Mouse (Mus musculus) right cerebral cortex, postnatal 36 days (tissue): ENCODE data around the gene Spint5.
A peak's percentile ranks its signal among the peaks of the same experiment; 100 is the strongest.
"Not testable (repeated sequence)": the region's sequence is repeated elsewhere in the genome, so short reads cannot be mapped to it uniquely, and the experiment has no call there.

Experiments
- DNase-seq, 2 experiments: peaks; one replicate each; pipeline ENCODE4 v3.0.0; 2022; ENCODE audit warnings: low spot score in 2 of 2, mixed read lengths in 1 of 2

The Spint5 gene

DNA sequence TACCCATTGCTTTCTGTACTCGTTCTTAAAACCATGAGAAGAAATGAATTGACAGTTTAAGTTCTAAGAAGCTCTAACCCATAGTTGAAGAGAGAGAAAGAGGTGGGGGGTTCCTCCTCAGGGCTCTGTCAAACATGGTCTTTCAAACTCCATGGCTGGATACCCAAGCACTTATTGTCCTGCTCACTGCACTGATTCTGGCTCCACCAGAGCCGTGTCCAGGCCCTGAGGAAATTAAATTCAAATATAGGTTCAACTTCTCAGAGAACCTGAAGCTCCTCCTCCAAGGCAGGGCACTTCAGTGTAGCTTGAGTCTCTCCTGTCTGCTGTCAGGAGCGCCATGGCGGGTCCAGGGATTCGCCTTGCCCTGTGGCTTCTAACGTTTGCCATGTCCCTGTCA is at the start of gene Spint5:
Gene Spint5 (plus strand): TSS at position 301 of the 400 bp plus-strand sequence.
- DNase-seq: no peak

DNA sequence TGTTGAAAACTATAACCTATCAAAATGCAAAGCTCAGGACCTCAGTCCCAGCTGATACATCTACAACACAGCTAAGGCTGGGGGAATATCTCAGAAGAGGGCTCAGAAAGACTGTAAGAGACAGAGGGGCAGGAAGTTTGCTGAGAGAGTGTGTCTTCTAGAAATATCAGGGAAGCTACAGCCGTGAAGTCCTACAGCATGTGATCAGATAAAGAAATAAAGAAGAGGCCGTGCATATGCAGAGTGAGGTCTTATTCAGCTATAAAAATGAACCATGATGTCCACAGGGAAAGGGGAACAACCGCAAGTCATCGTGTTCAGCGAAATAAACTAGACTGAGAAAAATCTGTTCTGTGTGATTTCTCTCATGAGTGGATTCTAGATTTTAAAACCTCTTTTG is 44.8 kb upstream of the Spint5 start:
- DNase-seq: no peak

DNA sequence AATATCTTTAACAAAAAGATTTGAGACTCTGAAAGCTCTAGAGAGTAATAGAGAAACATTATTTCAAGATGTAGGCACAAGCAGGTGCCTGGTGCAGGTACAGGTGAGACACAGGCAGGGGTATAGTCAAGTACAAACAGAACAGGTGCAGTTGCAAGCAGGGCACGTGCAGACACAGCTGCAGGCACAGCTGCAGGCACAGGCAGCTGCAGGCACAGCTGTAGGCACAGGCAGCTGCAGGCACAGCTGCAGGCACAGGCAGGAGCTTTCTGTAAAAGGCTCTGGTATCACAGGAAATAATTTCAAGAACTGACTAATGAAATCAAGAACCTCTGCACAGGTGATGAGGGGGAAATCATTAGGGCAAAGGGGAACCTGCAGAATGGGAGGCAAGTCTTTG is 44.2 kb upstream of the Spint5 start:
- DNase-seq: no peak

DNA sequence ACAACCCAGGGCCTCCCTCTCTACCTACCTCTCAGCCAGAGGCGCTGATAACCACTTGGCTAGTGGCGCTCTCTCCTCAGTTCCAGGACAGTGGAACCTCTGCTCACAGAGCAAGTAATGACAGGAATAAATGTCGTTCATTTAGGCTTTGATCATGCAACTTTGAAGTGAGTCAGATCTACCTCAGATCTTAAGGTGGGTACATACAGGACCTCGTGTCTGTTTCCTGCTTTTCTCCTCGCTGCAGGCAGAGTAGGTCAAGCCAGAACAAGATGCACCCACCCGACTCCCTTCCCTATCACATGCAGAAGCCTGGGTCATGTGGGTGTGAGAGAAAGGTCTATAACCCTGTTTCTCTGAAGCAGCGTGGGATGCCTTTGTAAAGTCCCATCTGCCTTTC is 41.1 kb upstream of the Spint5 start, which contains the start of gene Wfdc11:
Gene Wfdc11 (minus strand): TSS at position 101 of the 400 bp plus-strand sequence.
- no peak for DNase-seq

DNA sequence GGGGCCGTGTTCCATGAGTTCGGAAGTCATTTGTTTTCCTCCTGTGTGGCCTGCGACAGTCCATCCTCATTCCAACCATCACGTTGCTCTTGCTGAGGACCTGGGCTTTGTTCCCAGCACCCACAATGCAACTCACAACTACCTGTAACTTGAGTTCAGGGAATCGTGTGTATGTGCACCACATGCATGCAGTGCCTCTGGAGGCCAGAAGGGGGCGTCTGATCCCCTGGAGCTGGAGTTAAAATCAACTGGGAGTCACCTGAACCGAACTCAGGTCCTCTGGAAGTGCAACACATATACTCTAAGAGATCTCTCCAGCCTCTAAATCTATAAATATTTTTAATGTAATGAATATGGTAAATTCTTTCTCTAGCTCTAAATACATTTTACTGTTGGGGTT is 39.0 kb upstream of the Spint5 start:
- no peak for DNase-seq

DNA sequence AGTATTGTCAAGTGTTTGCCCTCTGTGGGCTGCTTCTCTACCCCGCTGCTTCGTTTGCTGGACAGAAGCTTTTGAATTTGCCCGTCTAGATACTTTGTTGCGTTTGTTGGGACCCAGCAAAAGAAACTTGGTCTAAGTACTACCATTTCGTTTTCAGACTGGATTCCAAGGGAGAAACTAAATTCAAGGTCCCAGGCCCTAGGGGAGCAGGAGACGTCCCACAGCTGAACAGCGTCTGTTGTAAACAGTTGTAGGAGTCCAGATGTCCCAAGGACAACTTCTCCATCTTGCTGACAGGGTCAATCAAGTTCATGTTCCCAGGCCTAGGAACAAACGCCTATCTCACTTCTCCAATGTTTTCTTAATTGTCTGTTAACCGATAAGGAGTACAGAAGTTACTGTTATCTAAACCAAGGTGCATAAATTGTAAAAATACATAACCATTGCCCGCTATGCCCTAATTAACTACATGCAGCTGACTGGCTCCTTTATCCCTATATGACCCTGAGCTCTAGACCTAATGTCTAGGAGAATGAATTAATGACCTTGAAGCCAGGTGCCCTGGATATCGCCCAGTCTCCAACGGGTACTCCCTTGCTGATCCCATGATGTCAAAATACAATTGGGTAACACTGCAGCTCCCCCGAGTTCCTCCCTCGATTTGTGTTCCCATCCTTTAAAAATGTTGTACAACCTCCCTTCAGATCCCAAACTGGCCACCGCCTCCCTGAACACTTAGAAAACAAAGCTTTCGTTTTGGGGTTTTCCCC is 38.0 kb upstream of the Spint5 start:
- DNase-seq: no peak

DNA sequence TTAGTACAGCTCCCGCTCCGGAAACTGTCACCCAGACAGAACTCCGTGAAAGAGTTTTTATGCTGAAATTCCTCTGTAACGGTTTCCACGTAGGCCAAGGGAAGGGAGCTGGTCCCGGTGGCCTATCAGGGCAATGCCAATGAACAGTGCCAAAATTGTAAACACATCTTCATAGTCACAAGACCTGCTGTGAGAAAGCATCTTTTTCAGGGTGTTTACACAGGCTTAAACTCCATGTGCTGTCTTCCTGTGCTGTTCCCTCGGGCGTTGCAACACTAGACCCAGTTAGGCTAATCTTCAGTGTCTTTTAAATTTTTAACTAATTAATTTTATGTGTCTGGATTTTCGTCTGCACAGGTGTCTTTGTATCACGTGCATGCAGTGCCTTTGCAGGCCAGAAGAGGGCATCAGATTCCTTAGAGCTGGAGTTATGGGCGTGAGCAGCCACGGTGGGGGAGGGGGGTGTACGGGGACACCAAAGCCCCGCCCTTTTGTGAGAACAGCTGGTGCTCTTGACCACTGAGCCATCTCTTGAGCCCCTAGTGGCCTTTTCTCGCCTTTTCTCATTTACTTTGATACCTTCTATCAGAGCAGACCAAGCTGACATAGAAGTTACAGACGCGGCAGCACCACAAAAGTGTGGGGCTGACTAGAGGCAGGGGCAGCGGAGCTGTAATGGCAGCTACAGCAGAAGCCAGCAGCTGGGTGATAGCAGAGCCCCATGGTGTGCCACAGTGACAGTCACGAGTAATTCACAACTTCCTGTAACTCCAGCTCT is 36.1 kb upstream of the Spint5 start:
- DNase-seq: peak; percentile 38 to 50

DNA sequence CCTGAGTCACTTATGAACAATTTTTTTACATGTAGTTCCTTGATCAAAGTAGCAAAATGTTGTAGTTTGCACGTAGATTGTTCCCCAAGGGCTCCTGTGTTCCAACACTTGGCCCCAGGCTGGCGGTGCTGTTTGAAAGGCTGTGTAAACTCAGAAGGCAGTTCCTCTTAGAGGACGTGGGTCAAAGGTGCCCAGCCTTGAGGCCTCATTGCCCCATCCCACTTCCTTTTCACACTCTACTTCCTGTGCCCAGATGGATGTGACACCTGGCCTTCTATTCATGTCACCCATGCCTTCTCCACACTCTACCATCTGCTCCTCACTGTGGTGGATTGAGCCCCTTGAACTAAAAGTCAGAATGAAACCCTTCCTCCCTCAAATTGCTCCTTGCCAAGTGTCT is 35.2 kb upstream of the Spint5 start:
- no peak for DNase-seq

DNA sequence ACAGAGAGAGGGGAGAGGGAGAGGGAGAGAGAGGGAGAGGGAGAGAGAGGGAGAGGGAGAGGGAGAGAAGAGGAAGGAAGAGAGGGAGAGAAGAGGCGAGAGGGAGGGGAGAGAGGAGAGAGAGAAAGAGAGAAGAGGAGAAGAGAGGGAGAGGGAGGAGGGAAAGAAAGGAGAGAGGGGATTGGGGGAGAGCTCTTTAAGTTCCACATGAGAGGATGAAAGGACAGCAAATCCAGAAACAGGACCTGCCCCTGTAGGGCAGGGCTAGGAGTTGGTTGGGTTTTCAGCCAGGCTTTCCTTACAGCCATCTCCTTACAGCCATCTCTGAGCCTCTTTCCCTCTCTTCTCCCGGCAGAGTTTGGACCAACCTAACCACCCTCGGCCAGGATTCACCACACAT is 30.3 kb upstream of the Spint5 start, which contains the start of gene Wfdc13:
Gene Wfdc13 (plus strand): TSS at position 301 of the 400 bp plus-strand sequence.
- DNase-seq: no peak

DNA sequence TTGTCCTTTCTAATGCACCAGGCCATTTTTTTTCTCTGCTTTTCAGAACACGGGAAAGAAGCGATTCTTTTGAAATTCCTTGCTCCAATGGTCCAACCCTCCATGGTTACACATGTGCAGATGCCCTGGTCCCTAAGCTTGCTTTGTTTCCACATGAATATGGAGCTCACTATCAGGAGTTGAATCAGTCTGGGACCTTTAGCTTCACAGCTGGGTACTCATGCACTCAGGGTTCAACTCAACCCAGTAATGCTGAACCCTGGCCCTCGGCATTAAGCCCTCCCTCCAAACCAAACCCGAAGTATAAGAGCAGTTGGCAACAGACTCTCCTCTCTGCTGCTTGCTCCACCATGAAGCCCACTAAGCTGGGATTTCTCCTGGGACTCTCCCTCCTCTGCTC is 16.9 kb upstream of the Spint5 start, which contains the start of gene Spint4:
Gene Spint4 (plus strand): TSS at position 301 of the 400 bp plus-strand sequence.
- no peak for DNase-seq

DNA sequence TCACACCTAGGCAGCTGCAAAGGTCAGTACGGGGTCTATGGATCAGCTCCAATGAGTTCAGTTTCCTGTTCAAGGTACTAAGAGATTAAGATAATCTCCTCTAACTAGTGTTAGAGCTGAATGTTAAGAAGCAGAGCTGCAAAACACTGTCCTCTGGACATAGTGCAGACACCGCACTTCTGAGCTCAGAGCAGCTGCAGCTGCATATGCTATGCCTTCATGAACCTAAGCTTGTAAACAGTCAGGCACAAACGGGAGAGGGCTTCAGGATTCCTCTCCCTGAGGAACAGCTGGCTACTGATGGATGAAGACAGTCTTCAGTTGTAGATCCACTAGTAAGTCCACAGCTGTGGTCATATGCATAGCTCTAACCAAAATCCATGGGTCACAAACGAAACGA is 14.1 kb upstream of the Spint5 start:
- DNase-seq: no peak

DNA sequence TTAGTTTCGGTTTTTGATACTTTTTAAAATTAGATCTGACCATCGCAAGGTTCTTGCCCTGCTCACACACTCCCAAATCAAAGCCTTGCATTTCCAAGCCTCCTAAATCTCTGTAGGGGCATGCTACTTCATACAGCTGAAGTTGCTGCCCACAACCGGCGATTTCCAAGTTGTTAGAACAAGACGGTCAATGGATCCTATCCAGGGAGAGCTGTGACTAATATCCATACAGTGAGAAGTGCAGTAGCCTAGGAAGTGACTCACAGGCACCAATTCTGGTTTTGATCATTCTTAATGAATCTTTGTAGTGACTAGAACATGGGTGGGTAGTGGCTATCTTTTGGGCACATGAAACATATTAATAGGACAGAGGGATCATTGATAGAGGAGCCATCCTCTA is 13.3 kb upstream of the Spint5 start:
- DNase-seq: no peak

DNA sequence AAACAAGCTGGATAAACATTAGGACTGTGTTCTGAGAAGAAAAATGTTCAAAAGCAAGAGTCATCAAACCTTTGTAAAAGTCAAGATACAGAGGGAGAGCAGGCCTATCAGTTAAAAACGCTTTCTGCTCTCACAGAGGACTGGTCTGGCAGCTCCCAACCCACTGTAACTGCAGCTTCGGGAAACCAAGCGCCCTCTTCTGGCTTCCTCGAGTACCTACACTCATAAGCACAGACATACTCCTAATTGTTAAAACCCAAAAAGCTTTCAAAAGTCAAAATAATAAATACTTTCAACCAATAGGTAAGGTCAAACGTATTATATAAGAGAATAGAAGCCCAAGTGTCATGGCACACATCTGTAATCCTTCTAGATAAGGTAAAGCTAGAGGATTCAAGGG is 10.9 kb upstream of the Spint5 start:
- DNase-seq: no peak

DNA sequence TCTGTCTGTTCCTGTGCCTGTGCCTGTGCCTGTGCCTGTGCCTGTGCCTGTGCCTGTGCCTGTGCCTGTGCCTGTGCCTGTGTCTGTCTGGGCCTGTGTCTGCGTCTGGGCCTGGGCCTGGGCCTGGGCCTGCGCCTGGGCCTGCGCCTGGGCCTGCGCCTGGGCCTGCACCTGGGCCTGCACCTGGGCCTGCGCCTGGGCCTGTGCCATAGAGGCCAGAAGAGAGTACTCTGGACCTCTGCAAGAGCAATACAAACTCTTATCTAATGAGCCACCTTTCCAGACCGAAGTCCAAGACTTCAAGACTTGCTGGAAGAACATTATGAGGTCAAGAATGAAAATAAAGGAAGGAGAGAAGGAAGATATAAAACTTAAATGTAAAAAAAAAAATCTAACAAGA is 9.8 kb upstream of the Spint5 start:
- no peak for DNase-seq

DNA sequence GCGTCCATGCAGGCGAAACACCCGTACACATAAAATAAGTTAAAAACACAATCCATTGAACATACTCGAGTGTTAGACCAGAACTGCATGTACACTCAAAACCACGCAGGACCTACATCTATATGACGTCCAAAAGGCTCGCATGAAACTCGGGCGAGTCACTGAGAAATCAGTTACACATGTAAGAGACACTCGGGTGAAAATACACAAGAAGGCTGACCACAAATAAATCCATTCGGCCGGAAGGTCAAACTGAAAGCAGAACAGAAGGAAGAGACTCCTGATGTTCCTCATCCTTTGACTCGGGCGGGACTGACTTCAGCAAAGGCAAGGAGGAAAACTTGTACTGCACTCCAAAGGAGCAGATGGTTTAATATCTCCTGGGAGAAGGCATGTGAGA is 9.1 kb upstream of the Spint5 start:
- no peak for DNase-seq

DNA sequence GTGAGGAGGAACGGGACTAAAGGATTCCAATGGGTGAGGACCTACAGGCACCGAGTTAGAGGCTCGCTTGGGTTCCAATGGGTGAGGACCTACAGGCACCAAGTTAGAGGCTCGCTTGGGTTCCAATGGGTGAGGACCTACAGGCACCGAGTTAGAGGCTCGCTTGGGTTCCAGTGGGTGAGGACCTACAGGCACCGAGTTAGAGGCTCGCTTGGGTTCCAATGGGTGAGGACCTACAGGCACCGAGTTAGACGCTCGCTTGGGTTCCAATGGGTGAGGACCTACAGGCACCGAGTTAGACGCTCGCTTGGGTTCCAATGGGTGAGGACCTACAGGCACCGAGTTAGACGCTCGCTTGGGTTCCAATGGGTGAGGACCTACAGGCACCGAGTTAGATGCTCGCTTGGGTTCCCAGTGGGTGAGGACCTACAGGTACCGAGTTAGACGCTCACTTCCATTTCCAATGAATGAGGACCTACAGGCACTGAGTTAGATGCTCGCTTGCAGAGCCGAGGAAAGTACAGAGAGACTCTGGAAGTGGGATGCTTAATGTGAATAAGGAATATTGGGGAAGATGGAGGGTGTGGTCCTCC is 1.2 kb downstream of the Spint5 start:
- DNase-seq: not testable (repeated sequence)

DNA sequence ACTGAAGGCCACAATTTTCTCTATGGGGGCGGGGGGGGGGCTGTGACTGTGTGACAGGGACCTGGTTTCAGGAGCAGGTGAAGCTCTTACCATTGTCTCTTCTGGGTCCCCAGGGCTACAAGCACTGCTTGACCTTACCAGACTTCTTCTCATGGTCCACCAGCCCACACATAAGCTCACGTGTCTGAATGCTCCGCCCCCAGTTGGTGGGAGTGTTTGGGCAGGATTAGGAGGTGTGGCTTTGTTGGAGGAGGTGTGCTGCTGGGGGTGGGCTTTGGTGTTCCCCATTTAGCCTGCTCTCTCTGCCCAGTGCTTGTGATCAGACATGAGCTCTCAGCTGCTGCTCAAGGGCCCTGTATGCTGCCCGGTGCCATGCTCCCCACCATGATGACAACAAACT is 8.2 kb downstream of the Spint5 start:
- no peak for DNase-seq

DNA sequence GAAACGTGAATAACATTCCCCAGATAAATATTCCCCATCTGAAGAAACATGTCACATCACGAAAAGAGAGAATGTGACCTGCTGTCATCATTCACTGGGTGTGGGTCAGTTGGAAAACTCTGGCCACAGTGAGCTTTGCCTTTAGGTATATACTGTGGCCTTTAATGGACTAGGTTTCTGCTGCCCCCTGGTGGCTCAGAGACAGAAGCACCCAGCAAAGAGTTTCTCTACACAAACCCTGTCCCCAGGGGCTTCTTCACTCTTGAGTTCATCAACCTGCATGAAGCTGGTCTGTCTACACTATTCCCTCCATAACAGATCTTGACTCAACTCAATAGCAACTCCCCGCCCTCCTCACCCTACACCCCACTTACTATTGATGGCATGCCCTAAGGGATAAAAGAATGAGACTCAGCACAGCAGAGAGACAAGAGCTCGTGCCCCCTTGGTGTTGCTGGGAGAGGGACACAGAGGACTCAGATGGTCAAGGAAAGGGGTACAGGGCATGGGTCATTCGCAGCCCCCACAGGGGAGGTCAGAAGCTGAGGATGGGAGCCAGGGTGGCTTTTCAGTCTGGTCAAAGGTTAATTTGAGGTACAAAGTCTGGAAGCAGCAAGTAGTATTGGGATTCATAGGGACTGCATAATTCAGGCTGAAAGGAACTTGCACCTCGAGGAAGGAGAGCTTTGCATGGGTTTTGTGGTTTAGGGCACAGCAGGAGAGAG is 11.0 kb downstream of the Spint5 start:
- peak; percentile 17 to 18 for DNase-seq

DNA sequence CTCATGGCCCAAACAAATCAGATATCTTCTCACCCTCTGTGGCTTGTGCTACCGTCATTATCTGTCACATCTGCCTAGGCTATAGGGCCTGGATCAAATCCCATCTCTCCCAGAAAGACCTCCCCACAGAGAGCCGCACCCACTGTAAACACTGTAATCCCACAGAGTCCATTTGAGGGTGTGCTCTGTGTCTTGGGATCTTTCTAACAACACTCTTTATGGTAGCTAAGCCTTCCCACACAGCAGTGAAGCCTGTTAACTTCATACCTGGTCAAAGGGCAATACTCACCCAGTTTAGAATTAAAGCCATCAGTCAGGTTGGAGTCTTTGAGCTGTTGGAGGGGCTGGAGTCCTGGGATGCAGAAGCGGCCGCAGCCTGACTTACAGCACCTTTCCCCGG is 16.6 kb downstream of the Spint5 start:
- no peak for DNase-seq

DNA sequence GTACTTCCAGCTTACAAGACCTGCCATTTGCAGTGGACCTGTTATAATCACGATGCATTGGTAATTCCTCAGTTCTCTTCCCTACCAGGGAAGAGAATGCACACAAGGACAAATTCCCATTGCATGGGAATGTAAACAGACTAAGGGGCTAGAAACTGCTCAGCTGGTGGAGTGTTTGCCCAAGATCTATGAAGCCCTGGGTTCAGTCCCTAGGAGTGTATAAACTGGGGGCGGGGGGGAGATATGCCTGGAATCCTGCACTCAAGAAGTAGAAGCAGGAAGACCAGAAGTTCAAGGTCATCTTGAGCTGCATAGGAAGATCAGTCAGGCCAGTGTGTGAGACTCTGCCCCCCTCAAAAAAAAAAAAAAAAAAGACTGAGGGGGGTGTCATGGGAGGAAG is 18.2 kb downstream of the Spint5 start:
- DNase-seq: no peak

DNA sequence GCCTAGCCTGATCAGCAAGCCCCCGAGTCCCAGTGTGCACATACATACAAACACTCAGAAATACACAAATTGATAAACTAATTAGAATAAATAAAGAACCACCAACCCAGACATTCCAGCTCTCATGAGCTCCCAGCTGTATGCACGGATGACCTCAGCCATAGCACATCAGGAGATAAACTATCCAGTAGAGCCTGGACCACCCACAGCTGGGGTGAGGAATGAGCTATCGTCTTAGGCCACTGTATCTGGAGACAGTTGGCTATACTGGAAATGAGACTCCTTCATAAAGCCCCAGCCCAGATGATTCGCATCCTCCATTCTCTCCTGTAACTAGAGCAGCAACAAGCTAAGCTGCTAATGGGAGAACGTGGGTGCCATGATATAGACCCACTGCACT is 19.7 kb downstream of the Spint5 start:
- DNase-seq: no peak

DNA sequence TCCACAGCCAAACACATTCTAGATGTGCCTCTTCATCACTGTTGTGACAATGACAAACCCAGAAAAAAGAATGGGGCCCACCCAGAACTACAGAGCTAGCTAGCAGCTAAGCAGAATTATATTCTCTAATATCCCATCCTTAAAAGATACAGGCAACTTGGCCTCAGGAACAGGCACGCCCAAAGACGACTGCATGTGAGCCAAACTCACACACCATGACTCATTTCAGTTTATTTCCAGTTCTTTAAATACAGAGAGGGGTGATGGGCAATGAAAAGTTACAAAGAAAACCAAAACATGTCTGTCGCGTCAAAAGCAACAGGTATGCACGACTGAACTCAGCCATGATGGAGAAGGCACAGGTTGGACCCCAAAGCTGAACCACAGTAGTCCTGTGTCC is 20.3 kb downstream of the Spint5 start:
- no peak for DNase-seq
